Mouse (Mus musculus): ENCODE results near the gene Sidt2.

The Sidt2 gene

DNA sequence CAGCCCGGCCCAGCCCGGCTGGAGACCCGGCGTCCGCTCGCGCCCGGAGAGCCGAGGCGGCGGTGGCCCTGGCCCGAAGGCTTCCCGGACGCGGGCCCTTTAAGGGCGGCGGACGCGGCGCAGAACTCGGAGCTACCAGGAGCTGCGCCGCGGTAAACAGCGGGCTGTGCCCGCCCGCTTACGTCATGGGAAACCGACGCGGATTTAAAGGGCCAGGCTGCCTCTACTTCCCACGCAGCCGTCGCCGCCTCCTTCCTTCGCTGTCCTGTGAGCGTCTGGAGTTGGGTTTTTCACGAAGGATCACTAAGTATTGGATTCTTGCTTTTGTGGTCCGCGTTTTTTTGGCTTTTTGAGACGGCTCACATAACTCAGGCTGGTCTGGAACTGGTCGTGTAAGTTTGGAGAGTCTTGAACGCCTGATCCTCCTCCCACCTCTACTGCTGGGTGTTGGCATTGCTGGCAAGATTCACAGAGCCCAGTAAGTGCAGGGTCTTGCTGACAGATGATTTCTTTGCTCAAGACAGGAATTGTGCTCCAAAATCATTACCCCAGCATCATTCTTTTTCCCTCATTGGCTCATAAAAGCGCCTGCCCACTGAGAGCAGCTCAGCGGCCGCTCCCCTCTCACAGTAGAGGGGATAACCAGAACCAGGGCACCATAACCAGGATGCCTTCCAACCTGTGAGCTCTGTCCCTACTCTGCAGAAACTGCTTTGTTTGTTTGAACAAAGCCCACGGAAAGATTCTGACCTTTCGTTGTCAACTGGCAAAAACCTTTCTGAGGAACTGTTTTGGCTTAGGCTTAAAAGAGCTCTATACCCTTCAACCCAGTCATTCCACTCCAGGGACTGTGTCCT lies at the start of gene Sidt2:
Gene Sidt2 (minus strand): TSS at position 152 of the 857 bp plus-strand sequence.
- DNase-seq: peak; percentile 91 to 94

GRCm38 (mm10) chr9:46004529-46004928 lies 49.5 kb upstream of the Sidt2 start:
- DNase-seq: no peak

- DNase-seq: peak; percentile 90 to 94
These were observed 48.7 kb upstream of the Sidt2 start for GRCm38 (mm10) chr9:46003729-46004128.

GRCm38 (mm10) chr9:45999009-45999408 lies 44.0 kb upstream of the Sidt2 start:
- no peak for DNase-seq

DNA sequence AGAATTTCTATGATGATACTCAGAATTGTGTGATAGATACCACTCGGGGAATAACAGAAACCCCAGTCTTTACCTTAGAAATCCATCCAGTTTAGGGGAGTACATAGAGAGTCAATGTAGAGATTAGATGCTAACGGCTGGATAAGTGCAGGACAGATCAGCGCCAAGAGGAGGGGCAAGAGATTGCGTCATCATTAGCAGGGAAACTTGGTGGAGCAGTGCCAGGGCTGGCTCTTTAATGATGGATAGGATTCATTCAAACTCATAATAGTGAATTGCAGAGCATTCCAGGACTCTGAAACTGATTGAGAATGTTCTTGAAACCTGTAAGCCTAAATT lies 30.1 kb upstream of the Sidt2 start:
- peak; percentile 65 to 73 for DNase-seq

GRCm38 (mm10) chr9:45984409-45985228 lies 29.6 kb upstream of the Sidt2 start:
- peak; percentile 93 to 95 for DNase-seq

- DNase-seq: peak; percentile 19 to 43
These were observed 28.8 kb upstream of the Sidt2 start for GRCm38 (mm10) chr9:45983676-45984408.

- DNase-seq: no peak
These were observed 26.3 kb upstream of the Sidt2 start for GRCm38 (mm10) chr9:45981331-45981730.

- no peak for DNase-seq
These were observed 25.6 kb upstream of the Sidt2 start for GRCm38 (mm10) chr9:45980611-45981010.

- DNase-seq: no peak
These were observed 24.7 kb upstream of the Sidt2 start for GRCm38 (mm10) chr9:45979778-45980177.

DNA sequence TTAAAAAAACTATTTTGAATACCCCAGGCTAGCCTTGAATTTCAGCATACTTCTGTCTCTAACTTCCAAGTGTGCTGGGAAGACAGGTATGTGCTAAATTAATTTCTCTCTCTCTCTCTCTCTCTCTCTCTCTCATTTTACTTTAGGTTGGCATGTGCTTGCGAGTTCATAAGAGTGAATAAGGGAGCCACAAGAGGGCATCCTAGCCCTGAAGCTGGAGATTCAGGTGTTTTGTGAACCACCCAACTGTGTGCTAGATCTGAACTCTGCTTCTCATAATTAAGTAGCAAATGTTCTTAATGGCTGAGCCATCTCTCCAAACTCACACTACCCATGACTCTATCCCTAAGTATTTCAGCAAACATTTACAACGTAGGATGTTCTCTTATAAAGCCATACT lies 21.8 kb upstream of the Sidt2 start:
- DNase-seq: no peak

GRCm38 (mm10) chr9:45963577-45963976 lies 8.5 kb upstream of the Sidt2 start:
- no peak for DNase-seq

DNA sequence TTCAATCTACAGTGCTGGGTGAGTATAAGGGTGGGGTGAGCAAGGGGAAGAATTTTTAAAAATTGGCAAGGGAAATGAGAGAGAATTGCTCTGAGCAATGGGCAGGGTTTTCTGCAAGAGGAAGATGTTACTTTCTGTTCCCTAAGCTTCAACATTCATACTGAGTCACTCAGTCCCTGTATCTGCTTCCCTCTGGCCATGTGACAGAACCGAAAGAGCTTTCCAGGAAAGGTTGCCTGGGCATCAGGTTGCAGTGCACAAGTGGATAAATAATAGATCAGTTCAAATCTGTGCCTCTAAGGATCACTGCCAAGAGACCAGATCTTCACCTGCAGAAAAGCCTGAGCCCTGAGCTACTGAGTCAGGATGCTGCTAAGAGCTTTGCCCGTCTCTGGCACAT lies 6.8 kb upstream of the Sidt2 start:
- no peak for DNase-seq

- DNase-seq: no peak
These were observed 4.6 kb upstream of the Sidt2 start for GRCm38 (mm10) chr9:45959661-45960060.

GRCm38 (mm10) chr9:45958851-45959250 lies 3.8 kb upstream of the Sidt2 start:
- DNase-seq: no peak

DNA sequence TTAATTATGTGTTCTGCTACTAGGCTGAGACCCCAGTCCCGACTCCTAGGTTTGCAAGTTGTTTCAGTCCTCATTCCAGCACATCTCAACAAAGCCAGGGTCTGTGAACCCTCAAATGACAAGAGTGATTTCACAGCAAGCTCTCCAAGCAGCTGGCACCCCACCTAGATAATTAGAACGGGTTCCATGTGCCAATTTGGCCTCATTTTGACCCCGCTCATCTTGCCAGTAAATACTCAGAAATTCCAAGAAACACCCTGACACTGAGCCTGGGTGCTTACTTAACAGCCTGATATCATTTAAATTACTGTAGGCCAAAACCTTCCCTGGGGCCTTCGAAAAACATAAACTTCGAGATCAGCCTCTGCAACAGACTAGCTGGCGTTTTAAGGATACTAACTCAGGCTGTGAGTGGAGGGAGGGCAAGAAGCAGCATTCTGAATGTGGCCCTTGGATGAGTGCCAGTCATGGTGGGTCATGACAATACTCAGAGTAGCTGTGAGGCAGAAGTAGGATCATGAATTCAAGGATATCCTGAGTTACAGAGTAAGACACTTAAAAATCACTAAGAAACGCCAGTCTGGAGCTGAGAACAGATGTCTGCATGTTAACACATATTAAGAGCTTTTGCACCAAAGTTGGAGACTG lies 3.1 kb upstream of the Sidt2 start:
- DNase-seq: peak; percentile 44 to 55

- DNase-seq: peak; percentile 66 to 81
These were observed 558 bp downstream of the Sidt2 start for GRCm38 (mm10) chr9:45954294-45955106.

DNA sequence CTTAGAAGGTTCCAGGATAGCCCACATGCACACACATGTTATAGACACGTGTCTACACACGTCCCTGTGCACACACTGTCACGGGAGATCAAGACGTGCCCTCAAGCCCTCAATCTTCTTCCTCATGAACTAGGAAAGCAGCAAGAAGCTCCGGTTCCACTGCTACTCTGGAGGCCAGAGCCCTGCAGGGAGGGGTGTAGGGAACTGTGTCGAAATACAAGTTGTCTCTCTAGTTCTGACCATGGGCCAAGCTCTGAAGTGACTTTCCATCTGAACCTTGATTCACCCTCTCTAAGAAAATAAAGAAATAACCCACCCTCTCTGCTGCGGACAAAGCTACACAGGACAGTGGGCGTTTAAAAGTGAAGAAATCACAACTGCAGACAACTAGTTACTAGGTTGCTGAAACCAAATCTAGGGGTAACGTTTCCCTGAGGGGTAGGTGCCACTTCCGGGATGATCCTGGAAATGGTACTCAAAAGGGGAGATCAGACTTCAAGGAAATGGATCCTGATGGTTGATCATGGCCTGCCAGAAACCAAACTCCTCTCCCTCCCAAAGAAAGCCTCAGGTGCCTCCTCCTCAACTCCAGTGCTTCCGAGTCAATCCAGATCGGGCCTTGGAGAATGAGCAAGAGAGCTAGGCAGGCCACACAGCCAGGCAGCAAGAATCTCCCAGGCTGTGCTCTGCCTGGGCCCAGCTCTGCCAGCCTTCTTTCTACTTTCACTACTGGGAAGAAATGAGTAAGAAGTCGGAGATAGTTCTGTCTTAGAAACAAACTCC lies 1.4 kb downstream of the Sidt2 start:
- DNase-seq: peak in 1 of 2 experiments; percentile 41

DNA sequence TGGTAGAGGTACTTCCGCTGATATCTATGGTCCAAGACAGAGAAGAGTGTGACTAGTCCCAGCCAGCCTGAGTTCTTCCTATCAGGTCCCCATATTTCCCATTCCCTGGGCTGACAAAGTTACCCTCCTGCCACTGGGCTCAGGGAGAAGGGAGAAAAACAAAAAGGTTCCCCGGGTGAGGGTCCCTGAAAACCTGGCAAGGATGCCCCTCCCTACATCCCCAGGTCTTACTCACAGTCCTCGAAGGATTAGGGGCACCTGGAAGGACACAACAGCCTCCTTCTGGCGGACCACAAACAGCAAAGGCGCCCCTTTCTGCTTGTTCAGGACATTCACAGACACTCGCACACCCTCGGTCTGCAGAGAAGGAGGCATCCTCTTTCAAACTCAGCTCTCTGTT lies 2.2 kb downstream of the Sidt2 start:
- DNase-seq: no peak

DNA sequence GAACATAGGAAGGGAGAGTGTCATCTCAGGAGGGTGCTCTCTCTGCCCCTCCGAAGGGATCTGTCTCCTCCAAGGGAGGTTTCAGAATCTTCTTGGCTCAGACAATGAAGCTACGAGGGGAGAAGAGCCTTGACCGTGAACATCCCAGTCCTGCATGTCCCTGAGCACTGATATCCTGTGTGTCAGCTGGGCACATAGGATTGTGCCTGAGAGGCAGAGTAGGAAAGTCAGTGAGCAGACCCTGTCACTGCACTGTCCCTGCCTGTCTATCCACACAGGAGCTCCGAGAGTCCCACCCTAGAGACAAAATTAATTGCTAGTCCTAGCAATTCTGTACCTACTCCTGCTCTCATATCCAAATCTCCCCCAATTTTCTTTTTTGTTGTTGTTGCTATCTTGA lies 3.0 kb downstream of the Sidt2 start:
- DNase-seq: no peak

- no peak for DNase-seq
These were observed 8.2 kb downstream of the Sidt2 start for GRCm38 (mm10) chr9:45946872-45947183.
